Mouse (Mus musculus) liver, embryonic 12.5 days (tissue): Measurements from ENCODE around the gene Rnf43. TPM values are rescaled to one million over a fixed set of nuclear protein-coding genes. Genes with fewer than 3 reads are reported as not detected.

Experiments used
- ATAC-seq: fragments of 200-750 bp; cut with Nextera tagmentation; 2 replicates; pipeline ENCODE4 v1.8.0; 2017; ENCODE audit warnings: moderate number of reproducible peaks, mild to moderate bottlenecking, moderate library complexity
- H3K27ac ChIP-seq: fragments of 300-500 bp; sonication (generic); 2 replicates; pipeline ENCODE4 v1.5.1; 2016; ENCODE audit warnings: mild to moderate bottlenecking
- H3K27me3 ChIP-seq: fragments of 300-500 bp; sonication (generic); replicated peaks from 2 replicates; pipeline ENCODE4 v1.6.1; 2016; ENCODE audit warnings: mild to moderate bottlenecking, moderate library complexity
- H3K36me3 ChIP-seq: fragments of 300-500 bp; sonication (generic); 2 replicates; pipeline ENCODE4 v1.6.1; 2016; ENCODE audit warnings: mild to moderate bottlenecking, moderate library complexity
- H3K4me1 ChIP-seq: fragments of 300-500 bp; sonication (generic); 2 replicates; pipeline ENCODE4 v1.6.1; 2016
- H3K4me2 ChIP-seq: fragments of 300-500 bp; sonication (generic); 2 replicates; pipeline ENCODE4 v1.6.1; 2016; ENCODE audit warnings: mild to moderate bottlenecking, moderate library complexity
- H3K4me3 ChIP-seq: fragments of 300-500 bp; sonication (generic); 2 replicates; pipeline ENCODE4 v1.5.1; 2016; ENCODE audit warnings: mild to moderate bottlenecking, moderate library complexity
- H3K9ac ChIP-seq: fragments of 300-500 bp; sonication (generic); 2 replicates; pipeline ENCODE4 v1.6.1; 2016; ENCODE audit warnings: mild to moderate bottlenecking, moderate library complexity
- H3K9me3 ChIP-seq: fragments of 300-500 bp; sonication (generic); replicated peaks from 2 replicates; pipeline ENCODE4 v1.6.1; 2016; ENCODE audit warnings: mild to moderate bottlenecking, moderate library complexity
- WGBS: fragments of 180-500 bp; shearing (Covaris S2); methylation state at CpG from one replicate; pipeline ENCODE4 v1.1.7; 2016; ENCODE audit not compliant: insufficient replicate concordance; 5-methylcytosine and 5-hydroxymethylcytosine counted together
- polyA plus RNA-seq: library from polyadenylated mRNA; unstranded; fragments of >200 nt; fragmentation: Nextera tagmentation; extraction: Ambion mirVana; gene quantifications from 2 replicates; pipeline ENCODE4 v1.2.1, GENCODE M21; 2016

The Rnf43 gene
- polyA plus RNA-seq, 1 experiment from 2014 or later = 6.9 TPM

GRCm38 (mm10) chr11:87659216-87659615, 3.3 kb upstream of the Rnf43 start:
- H3K4me3 ChIP-seq = no peak overlapping the region
- H3K27me3 ChIP-seq = no peaks in the 10 kb centered on the region; the same call in 1 of the 2 replicates
- no peak overlapping the region for H3K27ac ChIP-seq
- no peaks in the 10 kb centered on the region for H3K36me3 ChIP-seq
- peaks cover 8% of the 10 kb centered on the region for H3K4me1 ChIP-seq
- H3K9me3 ChIP-seq = no peaks in the 10 kb centered on the region
- no peak for ATAC-seq
- no peak overlapping the region for H3K9ac ChIP-seq
- WGBS = 66% methylated on average over 7 of the region's 7 CpGs
- no peak overlapping the region for H3K4me2 ChIP-seq

- Histone ChIP-seq H3K4me1 (peaks cover 13% of the 10 kb centered on the region), H3K4me3 (peak overlapping the region; percentile 42), H3K9ac (peak overlapping the region; percentile 53; the same call in 1 of the 2 replicates), H3K27ac (peak overlapping the region; percentile 36; the same call in 1 of the 2 replicates), H3K36me3 (no peaks in the 10 kb centered on the region), H3K27me3 (no peaks in the 10 kb centered on the region; the same call in 1 of the 2 replicates), H3K4me2 (peak overlapping the region; percentile 62), H3K9me3 (no peaks in the 10 kb centered on the region)
- no peak for ATAC-seq
- 26% methylated on average over 14 of the region's 14 CpGs for WGBS
Measured at GRCm38 (mm10) chr11:87662822-87663221, 300 bp downstream of the Rnf43 start.

- peak overlapping the region; percentile 62 for H3K4me2 ChIP-seq
- no peak for ATAC-seq
- peak overlapping the region; percentile 53; the same call in 1 of the 2 replicates for H3K9ac ChIP-seq
- H3K27me3 ChIP-seq = no peaks in the 10 kb centered on the region; the same call in 1 of the 2 replicates
- peaks cover 17% of the 10 kb centered on the region for H3K4me1 ChIP-seq
- H3K36me3 ChIP-seq = no peaks in the 10 kb centered on the region
- peak overlapping the region; percentile 34 for H3K4me3 ChIP-seq
- 68% methylated on average over 6 of the region's 6 CpGs for WGBS
- H3K27ac ChIP-seq = no peak overlapping the region
- no peaks in the 10 kb centered on the region for H3K9me3 ChIP-seq
Measured at GRCm38 (mm10) chr11:87663948-87664347, 1.4 kb downstream of the Rnf43 start.

GRCm38 (mm10) chr11:87664521-87664920, 2.0 kb downstream of the Rnf43 start:
- Histone ChIP-seq H3K27me3 (no peaks in the 10 kb centered on the region; the same call in 1 of the 2 replicates), H3K4me1 (peaks cover 17% of the 10 kb centered on the region), H3K4me3 (peak overlapping the region; percentile 34), H3K36me3 (no peaks in the 10 kb centered on the region), H3K9me3 (no peaks in the 10 kb centered on the region), H3K9ac (peak overlapping the region; percentile 32; the same call in 1 of the 2 replicates), H3K4me2 (peak overlapping the region; percentile 62), H3K27ac (no peak overlapping the region; the same call in 1 of the 2 replicates)
- no peak for ATAC-seq
- 73% methylated on average over 12 of the region's 12 CpGs for WGBS

- WGBS = 65% methylated on average over 6 of the region's 6 CpGs
- Histone ChIP-seq H3K27me3 (no peaks in the 10 kb centered on the region; the same call in 1 of the 2 replicates), H3K9ac (no peak overlapping the region), H3K4me2 (no peak overlapping the region), H3K36me3 (no peaks in the 10 kb centered on the region), H3K27ac (no peak overlapping the region), H3K9me3 (no peaks in the 10 kb centered on the region), H3K4me1 (peaks cover 17% of the 10 kb centered on the region), H3K4me3 (peak overlapping the region; percentile 24; the same call in 1 of the 2 replicates)
- ATAC-seq = no peak
Measured at GRCm38 (mm10) chr11:87665224-87665623, 2.7 kb downstream of the Rnf43 start.

- no peaks in the 10 kb centered on the region; the same call in 1 of the 2 replicates for H3K27me3 ChIP-seq
- ATAC-seq = no peak
- H3K9ac ChIP-seq = peak overlapping the region; percentile 31; the same call in 1 of the 2 replicates
- peaks cover 17% of the 10 kb centered on the region for H3K4me1 ChIP-seq
- WGBS = 70% methylated on average over 2 of the region's 2 CpGs
- H3K4me2 ChIP-seq = peak overlapping the region; percentile 49
- peak overlapping the region; percentile 32; the same call in 1 of the 2 replicates for H3K4me3 ChIP-seq
- no peaks in the 10 kb centered on the region for H3K9me3 ChIP-seq
- no peaks in the 10 kb centered on the region for H3K36me3 ChIP-seq
- no peak overlapping the region for H3K27ac ChIP-seq
Measured at GRCm38 (mm10) chr11:87665658-87666057, 3.1 kb downstream of the Rnf43 start.

GRCm38 (mm10) chr11:87666256-87667035, 3.9 kb downstream of the Rnf43 start:
- no peaks in the 10 kb centered on the region for H3K36me3 ChIP-seq
- peak overlapping the region; percentile 32 for H3K4me3 ChIP-seq
- H3K4me2 ChIP-seq = peak overlapping the region; percentile 49
- H3K4me1 ChIP-seq = peaks cover 17% of the 10 kb centered on the region
- H3K27me3 ChIP-seq = no peaks in the 10 kb centered on the region; the same call in 1 of the 2 replicates
- no peak for ATAC-seq
- 49% methylated on average over 12 of the region's 12 CpGs for WGBS
- no peaks in the 10 kb centered on the region for H3K9me3 ChIP-seq
- peak overlapping the region; percentile 68 for H3K27ac ChIP-seq
- H3K9ac ChIP-seq = peak overlapping the region; percentile 31; the same call in 1 of the 2 replicates

- Histone ChIP-seq H3K4me2 (no peak overlapping the region), H3K27me3 (no peaks in the 10 kb centered on the region; the same call in 1 of the 2 replicates), H3K9me3 (no peaks in the 10 kb centered on the region), H3K9ac (no peak overlapping the region), H3K4me1 (peaks cover 17% of the 10 kb centered on the region), H3K27ac (no peak overlapping the region), H3K4me3 (no peak overlapping the region), H3K36me3 (no peaks in the 10 kb centered on the region)
- no peak for ATAC-seq
- WGBS = 43% methylated on average over 4 of the region's 4 CpGs
Measured at GRCm38 (mm10) chr11:87667107-87668090, 4.9 kb downstream of the Rnf43 start.

GRCm38 (mm10) chr11:87673282-87673681, 10.8 kb downstream of the Rnf43 start:
- Histone ChIP-seq H3K9me3 (no peaks in the 10 kb centered on the region), H3K9ac (no peak overlapping the region), H3K36me3 (no peaks in the 10 kb centered on the region), H3K27me3 (no peaks in the 10 kb centered on the region), H3K4me3 (no peak overlapping the region), H3K4me2 (no peak overlapping the region), H3K27ac (no peak overlapping the region), H3K4me1 (peaks cover 8% of the 10 kb centered on the region; the same call in 1 of the 2 replicates)
- WGBS = 84% methylated on average over 1 of the region's 1 CpGs
- ATAC-seq = peak; percentile 57; the same call in 1 of the 2 replicates

- Histone ChIP-seq H3K27me3 (no peaks in the 10 kb centered on the region), H3K4me1 (peaks cover 7% of the 10 kb centered on the region; the same call in 1 of the 2 replicates), H3K36me3 (no peaks in the 10 kb centered on the region), H3K9me3 (no peaks in the 10 kb centered on the region), H3K27ac (no peak overlapping the region), H3K9ac (no peak overlapping the region), H3K4me3 (no peak overlapping the region), H3K4me2 (no peak overlapping the region)
- WGBS = 76% methylated on average over 6 of the region's 6 CpGs
- no peak for ATAC-seq
Measured at GRCm38 (mm10) chr11:87675606-87676005, 13.1 kb downstream of the Rnf43 start.

- WGBS = 64% methylated on average over 5 of the region's 5 CpGs
- peaks cover 10% of the 10 kb centered on the region; the same call in 1 of the 2 replicates for H3K4me1 ChIP-seq
- H3K4me3 ChIP-seq = no peak overlapping the region
- H3K9ac ChIP-seq = no peak overlapping the region
- no peak overlapping the region for H3K27ac ChIP-seq
- no peak overlapping the region for H3K4me2 ChIP-seq
- H3K9me3 ChIP-seq = no peaks in the 10 kb centered on the region
- H3K36me3 ChIP-seq = no peaks in the 10 kb centered on the region
- no peaks in the 10 kb centered on the region for H3K27me3 ChIP-seq
- ATAC-seq = no peak
Measured at GRCm38 (mm10) chr11:87677756-87678155, 15.2 kb downstream of the Rnf43 start.
